ENCODE assay signal across 15 mouse cellular contexts in the genomic region with DNA sequence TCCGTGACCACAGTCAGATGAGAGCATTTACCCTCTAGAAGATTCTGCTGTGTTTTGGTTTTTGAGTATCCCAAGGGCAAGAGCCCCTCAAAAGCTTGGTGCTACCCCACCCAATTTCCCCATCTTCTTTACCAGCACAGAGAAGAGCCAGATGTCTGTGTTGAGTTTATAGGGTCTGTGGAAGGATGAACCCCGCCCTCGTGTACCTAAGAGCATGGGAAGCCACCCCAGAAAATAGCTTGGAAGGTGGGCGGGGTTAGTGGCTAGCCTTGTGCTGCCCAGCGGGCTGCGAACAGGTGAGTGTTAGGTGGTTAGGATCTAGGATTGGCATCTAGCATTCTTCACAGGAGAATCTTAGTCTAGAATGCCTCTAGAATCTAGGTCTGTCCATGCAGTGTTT.
DNase-seq lines count a peak whose midpoint lies in the region; ATAC-seq and TF ChIP-seq lines count a peak whose summit lies in the region.
"Had no signal": no experiment of that assay in that cellular context is flagged by ENCODE, and none has a peak within 500 bp of the region (broad histone marks: within the 10 kb centered on the region; RNA-seq: fewer than 3 reads in every experiment).

No protein-coding gene starts in this region.

- no peak for TF ChIP-seq POLR2A in cortical plate, adult 2 months (IDR thresholded peaks at IDR 0.05; ENCODE audit: extremely low read depth, insufficient read depth, low read length)

- no peaks in the 10 kb centered on the region for H3K9me3 ChIP-seq in hindbrain, embryonic 13.5 days
- no peaks in the 10 kb centered on the region for H3K9me3 ChIP-seq in hindbrain, postnatal 0 days (ENCODE audit: low read length)
- H3K9me3 ChIP-seq in midbrain, embryonic 12.5 days: no peaks in the 10 kb centered on the region
- H3K9me3 ChIP-seq: kidney, embryonic 15.5 days had no signal

- no peaks in the 10 kb centered on the region for H3K36me3 ChIP-seq in hindbrain, embryonic 13.5 days
- H3K36me3 ChIP-seq in hindbrain, postnatal 0 days (ENCODE audit: insufficient read depth, low read length): no peaks in the 10 kb centered on the region
- H3K36me3 ChIP-seq in midbrain, embryonic 12.5 days: no peaks in the 10 kb centered on the region
- H3K36me3 ChIP-seq: kidney, embryonic 15.5 days had no signal

- peaks cover 60% of the 10 kb centered on the region for H3K4me1 ChIP-seq in hindbrain, embryonic 13.5 days (replicated peaks)
- peaks cover 26% of the 10 kb centered on the region for H3K4me1 ChIP-seq in hindbrain, postnatal 0 days (ENCODE audit: insufficient read depth, low read length)
- peaks cover 17% of the 10 kb centered on the region for H3K4me1 ChIP-seq in cortical plate, adult 2 months (ENCODE audit: control insufficient read depth, insufficient read depth, low read length)
- H3K4me1 ChIP-seq in midbrain, embryonic 12.5 days: peaks cover 52% of the 10 kb centered on the region

- intact Hi-C loops in left cerebral cortex, postnatal 36 days (cut with DNase I): loop anchor here (5.0 kb wide), 1 partner anchor 55 kb away; no protein-coding TSS in a partner anchor

- WGBS in hindbrain, embryonic 13.5 days: 95% methylated on average over 6 of the region's 6 CpGs
- WGBS in hindbrain, postnatal 0 days: 93% methylated on average over 6 of the region's 6 CpGs
- 87% methylated on average over 6 of the region's 6 CpGs for WGBS in midbrain, embryonic 12.5 days

- peak; percentile 10 for DNase-seq in cerebellum, adult 11-12 months
- no peak for DNase-seq in cerebellum, postnatal 14 days
- DNase-seq in hindbrain, postnatal 0 days (ENCODE audit: low spot score): no peak
- DNase-seq in left cerebral cortex, postnatal 36 days (ENCODE audit: low spot score in 2 of 2): no peak
- no peak for DNase-seq in thymus, postnatal 36 days
- DNase-seq: embryo, embryonic 11 days; heart, adult 18-20 months; left cerebral cortex, postnatal 4 days; lung, postnatal 14 days had no signal

- no peak overlapping the region for H3K4me2 ChIP-seq in hindbrain, embryonic 13.5 days
- no peak overlapping the region for H3K4me2 ChIP-seq in hindbrain, postnatal 0 days (ENCODE audit: low read depth, low read length)
- no peak overlapping the region for H3K4me2 ChIP-seq in midbrain, embryonic 12.5 days (replicated peaks)
- H3K4me2 ChIP-seq: kidney, embryonic 15.5 days had no signal

- H3K4me3 ChIP-seq in hindbrain, embryonic 13.5 days: no peak overlapping the region
- no peak overlapping the region for H3K4me3 ChIP-seq in hindbrain, postnatal 0 days (ENCODE audit: low read length)
- no peak overlapping the region for H3K4me3 ChIP-seq in cortical plate, adult 2 months (ENCODE audit: insufficient read depth, low read length)
- H3K4me3 ChIP-seq in midbrain, embryonic 12.5 days: no peak overlapping the region
- H3K4me3 ChIP-seq: kidney, embryonic 15.5 days had no signal

- H3K9ac ChIP-seq in hindbrain, embryonic 13.5 days: no peak overlapping the region; the same call in 1 of the 2 replicates
- H3K9ac ChIP-seq in hindbrain, postnatal 0 days (replicated peaks; ENCODE audit: low read length): no peak overlapping the region
- no peak overlapping the region for H3K9ac ChIP-seq in midbrain, embryonic 12.5 days (replicated peaks)
- H3K9ac ChIP-seq: kidney, embryonic 15.5 days; liver, embryonic 14.5 days had no signal

- H3K27me3 ChIP-seq in hindbrain, embryonic 13.5 days: no peaks in the 10 kb centered on the region
- no peaks in the 10 kb centered on the region for H3K27me3 ChIP-seq in hindbrain, postnatal 0 days (ENCODE audit: insufficient read depth, low read length)
- no peaks in the 10 kb centered on the region for H3K27me3 ChIP-seq in midbrain, embryonic 12.5 days
- H3K27me3 ChIP-seq: kidney, embryonic 15.5 days; Patski had no signal

- TF ChIP-seq CTCF in hindbrain, postnatal 0 days (IDR thresholded peaks at IDR 0.05; ENCODE audit: low read depth): no peak
- no peak for TF ChIP-seq CTCF in cortical plate, adult 2 months (IDR thresholded peaks at IDR 0.05; ENCODE audit: extremely low read depth, insufficient read depth, low read length)

- peak overlapping the region; percentile 89 for H3K27ac ChIP-seq in hindbrain, embryonic 13.5 days
- no peak overlapping the region for H3K27ac ChIP-seq in hindbrain, postnatal 0 days
- 0 out of 2 replicates have a peak overlapping the region, but pooled peaks have one; percentile 58 for H3K27ac ChIP-seq in cortical plate, adult 2 months (ENCODE audit: insufficient read depth, low read length)
- H3K27ac ChIP-seq in midbrain, embryonic 12.5 days (replicated peaks): peak overlapping the region; percentile 84; the same call in 1 of the 2 replicates
- H3K27ac ChIP-seq: liver, embryonic 14.5 days had no signal

- no peak for ATAC-seq in hindbrain, embryonic 13.5 days (ENCODE audit: low FRiP score)
- ATAC-seq in hindbrain, postnatal 0 days: no peak
- ATAC-seq in midbrain, embryonic 12.5 days (ENCODE audit: low FRiP score, low read depth): no peak
- ATAC-seq: Patski had no signal
